Mouse (Mus musculus) ovary, adult 18-20 months (tissue): ENCODE data around the gene Abca1.

Experiments used
- DNase-seq: peaks from one replicate; pipeline ENCODE4 v3.0.0; 2022; ENCODE audit warnings: low spot score, mixed read lengths

Gene Abca1

GRCm38 (mm10) chr4:53159767-53160166, at the start of gene Abca1:
TSS of gene Abca1 (minus strand) at chr4:53159895.
- DNase-seq = peak; percentile 91

DNA sequence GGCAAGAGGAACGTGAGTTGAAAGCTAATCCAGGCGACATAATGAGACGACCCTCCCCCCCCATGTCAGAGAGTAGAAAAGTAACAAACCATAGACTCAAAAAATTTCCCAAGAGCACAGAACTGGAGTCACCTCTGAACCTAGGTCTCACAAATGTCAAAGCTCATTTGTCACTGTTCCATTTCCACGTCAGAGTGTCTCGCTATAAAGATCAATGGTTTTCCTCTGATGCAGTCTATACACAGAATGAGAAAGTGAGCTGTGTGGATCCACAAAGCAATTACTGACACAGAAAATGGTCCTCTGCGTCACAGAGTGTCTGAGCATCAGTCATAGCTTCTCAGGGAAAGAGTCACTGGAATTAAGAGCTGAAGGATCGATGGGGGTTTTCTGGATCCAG, 44.8 kb upstream of the Abca1 start:
- DNase-seq = no peak

GRCm38 (mm10) chr4:53203595-53204400, 44.1 kb upstream of the Abca1 start:
- no peak for DNase-seq

DNA sequence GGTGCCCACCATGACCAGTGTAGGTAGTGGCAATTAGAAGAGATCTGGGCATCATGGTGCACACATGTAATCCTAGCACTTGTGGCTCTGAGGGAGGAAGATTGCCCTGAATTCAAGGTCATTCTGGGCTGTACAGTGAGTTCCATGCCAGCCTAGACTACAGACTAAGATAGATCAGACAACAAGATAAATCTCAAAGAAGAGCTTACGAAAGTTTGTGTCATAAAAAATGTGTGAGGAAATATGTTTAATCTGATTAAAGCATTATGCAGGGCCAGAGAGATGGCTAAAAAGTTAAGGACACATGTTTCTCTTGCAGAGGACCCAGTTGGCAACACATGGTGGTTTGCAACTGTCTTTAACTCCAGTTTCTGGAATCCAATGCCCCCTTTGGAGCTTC, 40.6 kb upstream of the Abca1 start:
- no peak for DNase-seq

DNA sequence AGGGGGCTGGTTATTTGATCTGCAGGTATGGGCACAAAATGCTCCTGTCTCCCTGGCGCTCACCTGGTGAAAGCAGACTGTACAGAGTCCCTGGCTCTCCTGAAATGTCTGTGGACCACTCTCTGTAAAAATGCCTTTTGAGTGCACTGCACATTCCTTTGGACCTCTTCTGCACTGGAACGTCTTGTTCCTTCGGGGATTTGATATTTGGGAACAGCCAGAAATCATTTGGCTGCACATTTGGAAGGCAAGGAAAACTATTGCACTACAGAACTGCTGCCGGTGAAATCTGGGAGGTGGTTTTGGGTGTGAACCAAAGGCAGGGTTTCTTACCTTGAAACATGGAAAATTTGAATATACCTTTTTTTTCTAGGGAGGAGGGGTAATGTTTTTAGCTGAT, 38.1 kb upstream of the Abca1 start:
- no peak for DNase-seq

DNA sequence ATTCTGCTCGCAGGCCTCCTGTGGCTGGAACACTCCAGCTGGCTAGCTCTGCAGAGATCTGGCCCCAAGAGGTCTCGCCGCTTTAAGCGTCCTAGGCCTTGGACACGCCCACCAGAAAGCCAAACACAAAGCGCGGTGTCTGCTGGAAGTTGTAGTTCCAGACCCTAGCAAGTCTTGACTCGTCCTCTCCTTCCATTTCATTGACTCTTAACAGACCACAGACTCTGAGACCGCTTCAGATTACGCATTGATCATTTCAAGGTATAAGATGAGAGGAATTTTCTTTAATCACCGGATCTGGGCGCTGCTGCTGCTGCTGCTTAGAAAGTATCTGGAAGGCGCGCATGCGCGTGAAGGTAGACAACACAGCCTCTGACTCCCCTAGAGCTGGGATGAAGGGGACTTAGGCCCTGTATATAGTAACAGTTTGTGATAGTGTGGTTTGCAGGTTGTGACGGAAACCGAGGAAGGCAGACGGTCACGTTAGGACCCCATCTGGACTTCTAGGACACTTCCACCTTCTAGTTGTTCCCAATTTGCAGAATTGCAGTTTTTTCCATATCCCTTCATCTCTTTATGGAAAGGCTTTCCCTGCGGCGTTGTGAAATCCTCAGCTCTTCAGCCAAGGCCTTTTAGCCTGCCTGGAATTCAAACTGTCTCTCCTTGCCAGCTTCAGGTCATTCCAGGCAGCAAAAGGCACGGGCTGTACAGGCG, 36.5 kb upstream of the Abca1 start:
- DNase-seq = peak; percentile 87

DNA sequence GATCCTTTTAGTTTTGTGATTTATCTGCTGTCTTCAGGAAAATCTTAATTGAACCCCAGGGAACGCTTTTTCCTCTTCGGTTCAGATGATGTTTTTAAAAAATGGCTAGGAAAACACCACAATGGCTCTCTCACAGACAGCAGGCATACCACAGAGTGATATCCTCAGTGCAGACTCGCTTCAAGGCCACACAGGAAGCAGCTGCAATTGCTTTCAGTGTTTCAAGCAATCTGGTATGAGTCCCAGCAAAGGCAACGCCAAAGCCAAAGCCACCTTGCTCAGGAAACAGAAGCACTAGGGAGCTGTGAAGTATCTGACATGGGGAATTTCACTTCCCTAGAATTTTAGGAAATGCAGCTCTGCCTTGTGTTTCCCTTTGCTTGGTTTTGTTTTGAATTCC, 27.4 kb upstream of the Abca1 start:
- peak; percentile 37 for DNase-seq

DNA sequence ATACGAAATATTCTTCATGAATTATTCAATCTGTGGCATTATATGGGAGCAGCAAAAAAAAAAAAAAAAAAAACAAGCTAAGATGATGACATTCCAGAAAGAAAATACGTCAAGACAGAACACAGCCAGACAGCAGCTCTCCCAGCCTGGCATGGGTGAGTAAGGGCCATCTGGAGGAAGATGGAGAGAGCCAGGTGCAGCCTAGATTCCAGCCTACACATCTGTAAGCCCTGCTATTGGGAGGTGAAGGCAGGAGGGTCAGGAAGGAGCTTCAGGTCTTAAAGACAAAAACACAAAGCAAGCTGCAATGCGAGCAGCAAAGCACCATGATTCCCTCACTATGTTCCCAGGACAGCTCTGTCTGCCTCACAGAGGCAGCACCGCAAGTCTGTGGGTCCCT, 26.9 kb upstream of the Abca1 start:
- no peak for DNase-seq

DNA sequence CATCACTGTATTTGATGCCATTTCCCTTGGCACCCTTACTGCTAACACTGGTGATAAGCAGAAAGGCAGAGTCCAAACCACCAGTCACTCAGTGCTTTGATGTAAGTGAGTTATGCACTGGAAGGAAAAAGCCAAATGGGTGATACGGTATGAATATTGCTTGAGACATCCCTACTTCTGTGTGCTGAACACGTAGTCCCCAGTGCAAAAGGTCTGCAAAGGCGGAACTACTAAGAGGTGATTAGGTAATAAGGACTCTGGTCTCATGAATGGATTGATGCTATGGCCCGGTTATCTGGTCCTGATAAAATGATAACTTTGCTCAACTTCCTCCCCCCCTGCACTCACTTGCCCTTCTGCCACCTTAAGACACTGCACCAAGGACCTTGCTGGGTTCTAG, 26.4 kb upstream of the Abca1 start:
- no peak for DNase-seq

DNA sequence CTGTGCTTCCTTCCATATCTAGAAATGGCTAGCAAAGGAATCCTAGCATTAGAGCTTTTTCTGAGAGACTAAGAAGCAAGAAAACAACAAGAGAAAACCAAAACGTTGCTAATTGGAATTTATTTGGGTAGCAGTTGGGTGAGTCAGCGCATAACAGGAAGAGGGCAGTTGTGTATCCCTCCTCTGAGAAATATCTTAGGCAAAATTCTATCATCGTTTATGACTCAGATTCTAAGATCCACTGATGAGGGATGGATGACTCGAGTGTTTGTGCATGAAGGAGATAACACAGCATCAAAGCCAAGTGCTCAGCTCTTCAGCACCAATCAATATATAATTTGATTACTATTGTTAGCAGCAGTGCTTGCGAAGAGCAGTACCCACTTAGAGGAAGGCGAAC, 21.8 kb upstream of the Abca1 start:
- no peak for DNase-seq

GRCm38 (mm10) chr4:53179308-53179820, 19.7 kb upstream of the Abca1 start:
- DNase-seq = no peak

- DNase-seq = no peak
Measured at GRCm38 (mm10) chr4:53178489-53178888, 18.8 kb upstream of the Abca1 start.

- no peak for DNase-seq
Measured at GRCm38 (mm10) chr4:53177696-53178095, 18.0 kb upstream of the Abca1 start.

DNA sequence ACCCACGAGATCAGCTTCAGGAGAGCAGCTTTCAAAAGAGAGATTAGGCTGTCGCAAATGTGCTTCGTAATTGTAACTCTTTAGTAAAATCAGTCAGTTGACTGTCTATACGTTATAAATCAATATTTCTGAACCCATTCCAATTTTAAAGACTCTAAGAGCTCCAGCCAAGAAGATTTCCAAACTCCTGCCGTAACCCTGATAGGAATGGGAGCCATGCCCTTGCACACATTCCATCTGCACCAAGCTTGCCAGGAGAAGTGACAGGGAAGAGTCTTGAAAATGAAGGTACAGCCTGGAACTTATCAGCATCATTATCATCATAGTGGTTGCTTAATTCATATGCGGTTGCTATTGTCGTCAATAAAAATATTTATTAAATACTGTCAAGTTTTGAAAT, 15.2 kb upstream of the Abca1 start:
- DNase-seq = no peak

- DNase-seq = no peak
Measured at GRCm38 (mm10) chr4:53170403-53170802, 10.7 kb upstream of the Abca1 start.

GRCm38 (mm10) chr4:53165231-53165630, 5.5 kb upstream of the Abca1 start:
- no peak for DNase-seq

DNA sequence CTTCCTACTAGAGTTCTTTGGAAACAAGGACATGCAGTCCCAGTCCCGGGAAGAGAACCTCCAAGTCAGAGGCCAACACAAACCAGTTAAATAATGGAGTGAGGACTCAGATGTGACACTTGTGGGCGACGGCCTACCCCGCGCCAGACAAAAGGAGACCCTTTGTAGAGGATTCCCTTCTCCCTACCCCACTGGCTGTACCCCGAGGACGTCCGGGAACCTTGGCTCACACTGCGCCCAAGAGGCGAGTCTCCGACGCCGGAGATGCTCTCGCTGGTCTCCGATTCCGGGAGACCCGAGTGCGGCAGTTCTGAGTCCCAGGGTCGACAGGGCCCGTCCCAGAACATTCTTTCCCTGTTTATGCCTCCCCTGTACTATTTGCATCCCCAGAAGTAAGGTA, 519 bp downstream of the Abca1 start:
- no peak for DNase-seq

GRCm38 (mm10) chr4:53158634-53159033, 1.1 kb downstream of the Abca1 start:
- peak; percentile 74 for DNase-seq

GRCm38 (mm10) chr4:53155471-53155870, 4.2 kb downstream of the Abca1 start:
- DNase-seq = no peak

- DNase-seq = no peak
Measured at GRCm38 (mm10) chr4:53153711-53154110, 6.0 kb downstream of the Abca1 start.

GRCm38 (mm10) chr4:53153061-53153460, 6.6 kb downstream of the Abca1 start:
- no peak for DNase-seq

DNA sequence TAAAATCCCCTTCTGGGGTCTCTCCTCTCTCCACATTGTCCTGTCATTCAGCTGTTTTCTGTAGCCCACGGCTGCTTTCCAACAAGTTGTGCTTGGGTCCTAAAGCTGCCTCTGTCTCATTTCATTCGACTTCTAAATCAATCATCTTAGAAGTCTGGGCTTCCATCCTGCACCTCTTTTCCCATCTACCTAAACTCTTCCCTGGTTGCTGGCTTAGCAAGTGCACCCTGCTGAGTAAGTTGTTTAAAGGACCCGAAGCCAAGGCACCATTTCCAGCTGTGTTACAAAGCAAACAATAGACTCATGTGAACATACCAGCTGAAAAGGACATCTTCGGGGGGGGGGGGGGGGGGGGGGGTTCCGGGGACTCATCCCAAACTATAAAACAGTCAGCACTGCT, 7.0 kb downstream of the Abca1 start:
- no peak for DNase-seq

- no peak for DNase-seq
Measured at GRCm38 (mm10) chr4:53150516-53150915, 9.2 kb downstream of the Abca1 start.
